Mouse (Mus musculus): Measurements from ENCODE around the gene Nipbl.
"Not testable (repeated sequence)": the region's sequence is repeated elsewhere in the genome, so short reads cannot be mapped to it uniquely, and the experiment has no call there.

Gene Nipbl

GRCm38 (mm10) chr15:8443926-8444889 is at the start of gene Nipbl:
Gene Nipbl, minus strand, starts transcription at chr15:8444463.
- peak; percentile 83 to 84 for DNase-seq (ENCODE audit: low spot score in 2 of 2)

DNA sequence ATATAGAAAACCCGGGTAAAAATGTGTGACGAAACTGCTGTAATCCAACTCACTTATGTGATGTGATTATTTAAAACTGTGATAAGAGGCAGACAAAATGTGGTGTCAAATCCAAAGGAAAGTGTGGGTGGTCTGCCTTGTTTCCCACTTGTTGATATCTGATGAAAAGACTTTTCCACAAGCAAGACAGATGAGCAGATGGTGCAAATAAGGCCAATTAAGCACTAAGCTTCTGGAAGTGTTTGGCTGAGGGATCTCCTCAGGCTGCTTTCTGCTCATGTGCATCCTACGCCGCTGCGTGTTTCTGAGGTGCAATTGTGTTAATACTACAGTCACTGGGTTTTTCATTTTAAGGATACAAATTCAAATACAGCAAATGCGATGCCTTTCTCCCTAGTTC is 41.0 kb upstream of the Nipbl start:
- DNase-seq (ENCODE audit: low spot score in 2 of 2): no peak

DNA sequence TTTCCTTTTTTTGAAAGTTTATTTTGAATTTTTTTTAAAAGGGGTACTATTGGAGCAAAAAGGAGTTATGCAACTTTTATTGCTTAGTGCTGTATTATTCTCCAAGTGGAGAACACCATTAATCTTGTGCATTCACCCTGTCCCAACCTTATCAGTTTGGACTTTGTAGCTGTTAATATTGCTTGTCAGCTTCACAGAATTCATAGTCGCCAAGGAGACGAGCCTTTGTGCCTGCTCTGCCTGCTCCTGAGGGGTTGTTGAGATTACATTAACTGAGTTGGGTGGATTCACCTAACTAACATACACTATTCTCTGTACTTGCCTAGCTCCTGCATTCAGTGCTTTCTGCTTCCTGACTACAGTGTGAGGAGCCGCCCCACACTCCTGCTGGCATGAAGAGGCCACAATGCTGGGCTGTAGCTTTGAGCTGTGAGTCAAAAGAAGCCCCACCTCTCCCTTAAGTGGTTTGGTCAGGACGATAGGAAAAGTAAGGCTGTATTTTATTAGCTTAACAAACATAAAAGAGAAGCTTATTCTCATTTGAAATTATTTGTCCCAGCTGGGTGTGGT is 24.8 kb upstream of the Nipbl start:
- DNase-seq (ENCODE audit: low spot score in 2 of 2): no peak

GRCm38 (mm10) chr15:8463521-8463920 is 19.3 kb upstream of the Nipbl start:
- DNase-seq (ENCODE audit: low spot score in 2 of 2): no peak

DNA sequence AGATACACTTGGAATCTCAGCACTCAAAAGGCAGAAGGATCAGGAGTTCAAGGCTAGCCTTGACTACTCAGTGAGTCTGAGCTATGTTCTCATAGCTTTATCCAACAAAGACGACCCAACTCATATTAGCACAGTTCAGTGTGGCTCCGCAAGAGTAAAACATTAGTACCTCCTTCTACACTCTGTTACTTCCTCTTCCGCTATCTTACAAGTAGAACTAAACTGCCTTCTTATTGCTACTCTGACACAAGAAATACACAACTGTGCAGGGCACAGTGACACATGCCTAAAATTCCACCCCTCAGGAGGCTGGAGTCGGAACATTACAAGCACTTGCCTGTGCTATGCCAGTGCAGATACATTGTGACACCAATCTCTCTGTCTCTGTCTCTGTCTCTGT is 18.5 kb upstream of the Nipbl start:
- DNase-seq (ENCODE audit: low spot score in 2 of 2): no peak

DNA sequence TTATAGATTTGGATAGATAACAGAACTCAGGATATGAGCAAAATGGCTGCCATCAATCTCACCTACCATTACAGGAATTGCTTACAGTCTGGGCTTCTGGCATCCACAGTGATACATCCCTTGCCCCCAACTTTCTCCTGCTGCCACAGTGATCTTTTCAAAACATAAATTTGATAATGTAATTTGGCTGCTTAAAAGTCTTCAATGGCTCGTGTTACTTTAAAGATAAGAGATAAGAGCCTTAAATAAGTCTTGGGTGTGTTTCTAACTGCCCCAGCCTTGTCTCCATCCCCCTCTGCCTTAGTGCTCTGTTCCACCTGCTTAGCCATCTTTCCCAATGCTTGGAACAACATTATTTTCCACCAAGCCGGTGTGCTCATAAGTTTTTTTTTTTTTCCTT is 16.6 kb upstream of the Nipbl start:
- no peak for DNase-seq (ENCODE audit: low spot score in 2 of 2)

DNA sequence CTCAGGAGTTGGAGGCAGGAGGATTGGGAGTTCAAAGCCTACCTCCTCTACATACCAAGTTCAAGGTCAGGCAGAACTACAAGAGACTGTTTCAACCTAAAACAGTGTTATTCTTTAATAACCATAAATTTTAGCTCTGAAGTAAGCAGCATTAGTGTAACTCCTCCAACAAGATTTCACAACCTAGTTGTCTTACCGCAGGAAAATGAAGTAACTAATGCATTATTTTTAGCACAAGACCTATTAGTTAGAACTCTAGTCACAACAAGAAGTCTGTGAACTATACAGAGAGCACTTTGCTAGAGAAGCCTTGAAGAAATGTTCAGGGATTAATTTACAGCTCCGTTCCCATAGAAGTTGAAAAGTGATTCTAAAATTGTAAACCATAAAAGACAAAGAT is 15.7 kb upstream of the Nipbl start:
- no peak for DNase-seq (ENCODE audit: low spot score in 2 of 2)

- not testable (repeated sequence) for DNase-seq (ENCODE audit: low spot score in 2 of 2)
These were observed 12.0 kb upstream of the Nipbl start for GRCm38 (mm10) chr15:8456223-8456622.

DNA sequence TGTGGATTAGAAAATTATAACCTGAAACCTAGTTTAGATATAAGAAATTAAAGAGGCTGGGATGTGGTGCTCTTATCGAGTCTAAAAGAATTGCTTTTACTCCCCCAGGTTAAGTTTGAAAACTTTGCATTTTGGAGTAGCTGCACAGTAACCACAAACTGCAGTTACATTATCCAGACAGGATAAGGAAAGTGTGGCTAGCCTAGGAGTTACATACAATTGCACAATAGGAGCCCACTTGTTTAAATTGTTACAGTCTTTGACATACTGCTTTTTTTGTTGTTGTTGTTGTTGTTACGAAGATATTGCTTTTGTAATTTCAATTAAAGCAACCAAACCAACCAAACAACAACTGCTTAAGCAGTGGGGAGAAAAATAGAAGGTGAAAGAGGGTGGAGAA is 11.2 kb upstream of the Nipbl start:
- DNase-seq (ENCODE audit: low spot score in 2 of 2): no peak

DNA sequence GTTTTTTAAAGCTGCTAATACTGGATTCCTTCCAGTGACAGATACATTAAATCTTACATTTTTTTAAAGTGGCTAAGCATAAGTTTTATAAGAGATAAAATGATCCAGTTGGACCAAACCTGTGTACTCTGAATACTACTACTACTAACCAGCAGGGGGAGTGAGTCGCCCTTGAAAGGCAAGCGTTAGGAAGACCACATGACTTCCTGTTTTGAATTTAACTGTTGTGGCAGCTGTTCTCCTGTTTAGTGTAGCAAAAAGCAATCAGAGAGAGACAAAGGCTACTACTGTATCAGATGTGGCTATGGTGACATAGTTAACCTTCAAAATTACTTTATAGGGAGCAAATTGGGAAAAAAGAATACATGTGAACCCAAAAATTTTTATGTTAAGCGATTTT is 6.8 kb upstream of the Nipbl start:
- no peak for DNase-seq (ENCODE audit: low spot score in 2 of 2)

- no peak for DNase-seq (ENCODE audit: low spot score in 2 of 2)
These were observed 3.0 kb upstream of the Nipbl start for GRCm38 (mm10) chr15:8447193-8447767.

- DNase-seq (ENCODE audit: low spot score in 2 of 2): no peak
These were observed 2.2 kb upstream of the Nipbl start for GRCm38 (mm10) chr15:8446435-8446834.

DNA sequence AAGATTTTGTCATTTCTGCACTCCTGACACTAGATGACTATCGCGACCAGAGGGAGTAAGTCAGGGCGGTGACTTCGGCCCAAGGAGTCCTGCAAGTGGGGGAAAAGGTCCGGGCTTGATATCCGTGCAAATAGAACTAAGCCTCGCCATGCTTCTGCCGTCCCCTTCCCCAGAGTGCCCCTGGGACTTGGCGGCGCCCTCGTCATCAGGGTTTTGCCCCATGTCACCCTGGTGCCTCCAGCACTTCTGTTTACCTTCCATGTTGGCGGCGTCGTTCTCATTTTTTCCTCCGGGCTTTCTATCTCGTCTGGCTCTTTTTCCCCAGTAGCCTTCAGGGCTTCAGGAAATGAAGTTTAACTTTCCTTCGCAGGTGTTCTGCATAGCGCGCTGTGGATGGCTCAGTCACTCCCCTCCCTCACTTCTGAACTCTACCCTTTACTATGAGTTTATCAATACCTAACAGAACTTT is 1.7 kb upstream of the Nipbl start:
- DNase-seq (ENCODE audit: low spot score in 2 of 2): no peak

DNA sequence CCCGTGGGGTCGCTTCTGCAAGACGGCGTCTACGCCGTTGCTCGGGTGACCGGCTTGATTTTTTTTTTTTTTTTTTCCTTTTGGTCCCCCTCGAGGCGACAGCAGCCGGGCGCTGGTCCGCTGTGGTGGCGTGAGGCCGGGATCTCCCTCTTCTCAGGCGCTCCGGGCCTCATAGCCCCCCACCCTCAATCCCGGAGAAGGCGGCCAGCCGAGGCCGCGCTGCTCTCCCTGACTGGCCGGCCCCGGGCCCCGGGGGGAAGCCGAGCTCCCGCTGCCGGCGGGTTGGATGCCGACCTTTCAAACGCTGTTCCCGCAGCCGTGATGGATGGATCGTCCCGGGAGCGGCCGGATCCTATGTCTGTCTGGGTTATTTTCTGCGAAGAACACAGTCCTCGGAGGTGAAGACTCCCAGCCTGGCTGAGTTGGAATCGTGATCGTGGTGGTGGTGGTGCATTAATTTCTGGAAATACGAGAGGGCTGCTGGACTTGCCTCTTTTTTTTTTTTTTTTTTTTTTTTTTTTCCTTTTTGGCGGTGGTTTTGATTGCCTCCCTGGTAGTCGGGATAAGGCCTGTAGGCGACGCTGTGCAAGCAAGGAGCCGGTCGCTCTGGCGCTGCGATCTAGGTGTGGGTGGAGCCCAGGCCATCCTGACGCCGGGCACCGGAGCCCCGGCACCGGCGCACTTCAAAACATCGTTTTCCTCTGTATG is 781 bp upstream of the Nipbl start:
- DNase-seq (ENCODE audit: low spot score in 2 of 2): peak; percentile 51 to 69

DNA sequence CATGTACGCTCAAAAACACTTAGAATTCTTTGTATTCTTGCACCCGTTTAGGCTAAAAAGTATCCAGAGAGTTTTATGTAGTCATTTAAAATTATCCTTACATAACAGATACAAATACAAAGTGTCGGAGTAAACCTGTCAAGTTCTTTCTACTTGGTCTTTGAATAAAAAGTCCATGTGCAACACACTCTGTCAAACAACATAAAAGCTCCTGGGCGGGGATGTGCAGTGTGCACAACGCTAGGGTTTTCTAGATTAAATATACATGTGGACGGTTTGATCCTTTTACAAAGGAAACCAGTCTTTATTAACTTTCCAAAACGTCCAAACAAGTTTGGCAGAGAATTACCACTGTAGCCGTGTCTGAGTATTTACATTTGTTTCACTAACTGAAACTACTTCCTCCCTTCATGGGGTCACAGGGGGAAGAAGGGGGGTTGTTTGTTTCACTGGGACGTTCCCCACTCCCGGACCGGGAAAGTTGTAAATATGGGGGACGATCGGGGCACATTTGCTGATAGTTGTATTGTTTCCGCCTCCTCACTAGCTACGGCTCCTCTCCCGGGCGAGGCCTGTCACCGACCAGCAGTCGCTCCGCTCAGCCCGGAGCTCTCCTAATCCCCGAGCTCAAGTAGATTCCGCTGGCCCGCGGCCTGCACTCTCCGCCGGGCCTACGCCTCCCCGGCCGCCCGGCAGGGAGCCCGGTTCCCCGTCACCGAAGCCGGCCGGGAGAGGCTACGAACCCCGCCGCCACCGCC is 916 bp downstream of the Nipbl start:
- DNase-seq (ENCODE audit: low spot score in 2 of 2): peak; percentile 18 to 41

DNA sequence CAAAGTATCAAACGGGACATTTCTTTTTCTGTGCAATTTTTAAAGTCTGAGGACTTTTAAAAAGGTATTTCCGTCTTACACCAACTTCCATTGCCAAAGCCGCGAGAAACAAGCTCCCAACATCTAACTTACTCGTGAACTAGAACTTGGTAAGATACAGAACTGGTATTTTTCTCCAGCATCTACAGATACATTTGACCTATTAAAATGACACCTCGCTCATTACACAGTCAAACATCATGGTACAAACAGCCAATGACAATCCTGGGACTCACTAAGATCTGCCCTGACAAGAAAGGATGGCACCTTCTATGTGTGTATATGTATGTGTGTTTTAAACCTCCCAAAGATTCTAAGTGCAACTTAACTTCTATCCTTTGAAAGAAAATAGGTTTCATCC is 1.5 kb downstream of the Nipbl start:
- no peak for DNase-seq (ENCODE audit: low spot score in 2 of 2)

DNA sequence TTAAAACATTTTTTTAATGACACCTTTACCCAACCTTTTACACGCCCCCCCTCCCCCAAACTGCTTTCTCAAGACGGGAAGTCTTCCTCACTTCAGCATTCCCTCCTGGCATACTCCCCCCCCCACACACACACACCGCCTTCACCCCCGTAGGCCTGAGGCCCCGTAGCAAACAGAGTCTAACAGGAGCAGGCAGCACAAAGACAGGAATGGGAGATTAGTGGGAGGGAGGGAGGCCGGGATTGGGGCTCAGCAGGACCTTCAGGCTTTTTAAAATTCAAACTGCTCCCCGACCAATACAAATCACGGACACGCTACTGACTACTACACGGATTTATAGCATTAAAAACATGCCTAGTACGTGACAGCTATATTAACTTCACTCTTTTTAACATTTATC is 2.1 kb downstream of the Nipbl start:
- DNase-seq (ENCODE audit: low spot score in 2 of 2): no peak

DNA sequence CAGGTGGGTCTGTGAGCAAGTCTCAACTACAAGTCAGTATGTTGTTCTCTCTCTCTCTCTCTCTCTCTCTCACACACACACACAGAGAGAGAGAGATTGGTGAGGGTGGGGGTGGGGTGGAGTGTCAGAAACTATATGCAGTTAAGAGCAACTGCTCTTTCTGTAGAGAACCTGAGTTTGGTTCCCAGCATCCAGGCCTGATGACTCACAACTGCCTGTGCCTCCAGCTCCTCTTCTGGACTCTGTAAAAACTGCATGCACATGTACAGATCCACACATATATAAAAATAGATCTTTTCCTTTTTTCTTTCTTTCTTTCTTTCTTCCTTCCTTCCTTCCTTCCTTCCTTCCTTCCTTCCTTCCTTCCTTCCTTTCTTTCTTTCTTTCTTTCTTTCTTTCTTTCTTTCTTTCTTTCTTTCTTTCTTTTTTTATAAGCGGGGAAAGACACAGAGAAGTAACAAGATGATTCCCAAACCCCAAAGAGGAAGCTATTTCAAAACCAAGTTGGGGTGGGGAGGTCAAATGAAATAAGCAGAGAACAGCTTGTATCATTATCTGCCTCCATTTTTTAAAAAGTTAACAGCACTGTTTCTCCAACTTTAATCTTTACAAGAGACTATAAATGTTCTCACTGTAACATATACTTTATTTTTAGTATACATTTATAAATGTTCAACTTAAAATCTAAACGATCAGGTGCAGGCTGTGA is 10.9 kb downstream of the Nipbl start:
- no peak for DNase-seq (ENCODE audit: low spot score in 2 of 2)

GRCm38 (mm10) chr15:8432534-8432933 is 11.7 kb downstream of the Nipbl start:
- DNase-seq (ENCODE audit: low spot score in 2 of 2): no peak

DNA sequence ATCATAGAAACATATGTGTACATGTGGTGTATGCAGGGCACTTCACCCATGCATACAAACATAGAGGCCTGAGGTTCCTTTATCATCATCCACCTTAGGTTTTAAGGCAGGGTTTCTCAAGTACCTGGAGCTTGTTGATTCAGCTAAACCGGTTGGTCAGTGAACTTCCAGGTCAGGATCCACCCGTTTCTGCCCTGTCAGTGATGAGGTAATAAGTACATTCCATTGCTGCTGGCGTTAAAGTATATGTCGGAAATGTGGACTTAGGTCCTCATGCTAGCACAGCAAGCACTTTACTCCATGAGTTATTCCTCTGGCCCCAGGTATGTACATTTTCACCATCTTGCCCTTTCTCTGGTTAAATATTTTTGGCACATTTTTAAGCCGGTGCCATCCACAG is 14.8 kb downstream of the Nipbl start:
- DNase-seq (ENCODE audit: low spot score in 2 of 2): no peak

DNA sequence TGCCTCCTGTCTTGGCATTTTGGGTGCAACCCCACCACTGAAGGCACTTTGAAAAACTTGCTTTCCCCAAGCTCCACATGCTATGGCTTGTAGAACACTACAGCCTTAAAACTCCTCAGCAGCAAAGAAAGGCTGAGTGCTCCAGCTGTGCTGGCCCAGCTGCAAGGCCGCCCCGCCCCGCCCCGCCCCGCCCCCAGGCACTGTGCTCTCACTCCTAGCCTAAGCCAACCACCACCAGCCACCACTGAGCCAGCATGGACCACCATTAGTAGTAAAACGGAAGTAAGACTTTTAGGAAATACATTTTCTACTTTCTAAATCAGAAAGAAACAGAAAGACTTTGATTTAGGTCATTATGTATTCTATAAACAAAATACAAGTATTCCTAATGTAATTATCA is 23.4 kb downstream of the Nipbl start:
- no peak for DNase-seq (ENCODE audit: low spot score in 2 of 2)

Data from frontal cortex, postnatal 14 days (tissue).